Mouse (Mus musculus) intestine, postnatal 0 days (tissue): Measurements from ENCODE around the gene Tescl. TPM values are rescaled to one million over a fixed set of nuclear protein-coding genes. Genes with fewer than 3 reads are reported as not detected.

Source experiments
- ATAC-seq: fragments of 200-750 bp; cut with Nextera tagmentation; 2 replicates; pipeline ENCODE4 v1.8.0; 2017; ENCODE audit warnings: mild to moderate bottlenecking, moderate TSS enrichment, moderate library complexity
- H3K27ac ChIP-seq: fragments of 300-500 bp; sonication (generic); 2 replicates; pipeline ENCODE4 v1.5.1; 2014; ENCODE audit warnings: mild to moderate bottlenecking, low read depth, low read length, moderate library complexity
- H3K27me3 ChIP-seq: fragments of 300-500 bp; sonication (generic); replicated peaks from 2 replicates; pipeline ENCODE4 v1.6.1; 2014; ENCODE audit warnings: low read length, mixed read lengths; ENCODE audit not compliant: control insufficient read depth, insufficient read depth
- H3K36me3 ChIP-seq: fragments of 300-500 bp; sonication (generic); 2 replicates; pipeline ENCODE4 v1.6.1; 2014; ENCODE audit warnings: mild to moderate bottlenecking, moderate library complexity; ENCODE audit not compliant: control insufficient read depth, insufficient read depth
- H3K4me1 ChIP-seq: fragments of 300-500 bp; sonication (generic); replicated peaks from 2 replicates; pipeline ENCODE4 v1.6.1; 2014; ENCODE audit warnings: antibody characterized with exemption, low read length, mixed read lengths; ENCODE audit not compliant: control insufficient read depth, insufficient read depth
- H3K4me2 ChIP-seq: fragments of 300-500 bp; sonication (generic); replicated peaks from 2 replicates; pipeline ENCODE4 v1.6.1; 2014; ENCODE audit warnings: low read depth, mild to moderate bottlenecking, moderate library complexity
- H3K4me3 ChIP-seq: fragments of 300-500 bp; sonication (generic); 2 replicates; pipeline ENCODE4 v1.5.1; 2014; ENCODE audit warnings: low read depth, low read length
- H3K9ac ChIP-seq: fragments of 300-500 bp; sonication (generic); 2 replicates; pipeline ENCODE4 v1.6.1; 2014; ENCODE audit warnings: mild to moderate bottlenecking, low read depth, low read length
- H3K9me3 ChIP-seq: fragments of 300-500 bp; sonication (generic); 2 replicates; pipeline ENCODE4 v1.6.1; 2016; ENCODE audit warnings: mixed run types; ENCODE audit not compliant: control insufficient read depth
- CTCF ChIP-seq: sonication (generic); IDR thresholded peaks from 2 replicates; pipeline ENCODE4 v1.5.1; 2016; ENCODE audit warnings: low read depth, mild to moderate bottlenecking, control low read depth, antibody characterized with exemption, moderate library complexity
- WGBS: fragments of 180-500 bp; shearing (Covaris S2); extraction: QIAGEN DNeasy Blood & Tissue Kit; methylation state at CpG from one replicate; pipeline ENCODE4 v1.1.7; 2014; 5-methylcytosine and 5-hydroxymethylcytosine counted together
- polyA plus RNA-seq: library from polyadenylated mRNA; unstranded; fragments of >200 nt; fragmentation: Nextera tagmentation; extraction: Ambion mirVana; gene quantifications from 2 replicates; pipeline ENCODE4 v1.2.1, GENCODE M21; 2015

Gene Tescl
- polyA plus RNA-seq, 1 experiment from 2014 or later, result not detected

DNA sequence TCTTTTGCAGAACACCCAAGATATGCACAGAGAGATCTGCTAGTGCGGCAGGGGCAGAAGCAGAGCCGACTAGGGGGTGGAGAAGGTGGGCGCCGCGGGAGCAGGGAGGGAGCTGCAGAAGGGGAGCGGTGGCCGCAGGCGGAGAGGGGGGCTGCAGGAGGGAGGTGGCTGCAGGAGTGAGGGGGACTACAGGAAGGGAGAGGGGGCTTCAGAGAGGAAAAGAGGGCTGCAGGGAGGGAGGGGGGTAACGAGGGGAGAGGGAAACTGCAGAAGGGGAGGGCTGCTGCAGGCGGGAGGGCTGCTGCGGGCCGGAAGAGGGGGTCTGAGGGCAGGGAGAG is 35.1 kb downstream of the Tescl start:
- Histone ChIP-seq H3K4me2 (peak overlapping the region; percentile 94), H3K27me3 (no peaks in the 10 kb centered on the region), H3K4me3 (peak overlapping the region; percentile 72), H3K9me3 (no peaks in the 10 kb centered on the region), H3K9ac (peak overlapping the region; percentile 57), H3K4me1 (0 out of 2 replicates have a peak, but pooled peaks cover 3% of the 10 kb centered on the region), H3K36me3 (peaks cover 38% of the 10 kb centered on the region; the same call in 1 of the 2 replicates), H3K27ac (no peak overlapping the region)
- TF ChIP-seq CTCF, result no peak
- WGBS, result 2% methylated on average over 12 of the region's 12 CpGs
- no peak for ATAC-seq

- WGBS, result 92% methylated on average over 15 of the region's 15 CpGs
- H3K4me3 ChIP-seq, result no peak overlapping the region
- no peak for TF ChIP-seq CTCF
- 0 out of 2 replicates have a peak, but pooled peaks cover 3% of the 10 kb centered on the region for H3K4me1 ChIP-seq
- no peak overlapping the region for H3K27ac ChIP-seq
- H3K36me3 ChIP-seq, result peaks cover 32% of the 10 kb centered on the region
- no peak overlapping the region for H3K9ac ChIP-seq
- H3K27me3 ChIP-seq, result no peaks in the 10 kb centered on the region
- H3K4me2 ChIP-seq, result no peak overlapping the region
- no peaks in the 10 kb centered on the region for H3K9me3 ChIP-seq
- ATAC-seq, result no peak
Observed at GRCm38 (mm10) chr7:24297361-24298095, 36.2 kb downstream of the Tescl start.

DNA sequence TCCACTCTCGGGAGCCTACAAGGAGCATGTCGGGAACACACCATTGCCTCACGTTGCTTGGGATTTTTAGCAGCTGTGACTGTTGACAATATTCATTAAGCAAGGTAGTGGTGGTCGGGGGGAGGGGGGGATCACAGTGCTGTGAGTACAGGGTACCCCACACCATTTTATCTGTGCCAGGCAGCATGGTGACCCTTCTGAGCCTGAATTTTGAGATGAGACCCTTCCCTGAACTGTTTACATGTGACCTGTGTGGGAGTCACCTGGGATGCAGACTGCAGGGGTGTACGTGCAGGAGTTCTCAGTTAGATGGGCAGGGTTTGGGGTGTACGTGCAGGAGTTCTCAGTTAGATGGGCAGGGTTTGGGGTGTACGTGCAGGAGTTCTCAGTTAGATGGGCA is 37.4 kb downstream of the Tescl start:
- ATAC-seq, result no peak
- Histone ChIP-seq H3K4me2 (no peak overlapping the region), H3K4me1 (0 out of 2 replicates have a peak, but pooled peaks cover 3% of the 10 kb centered on the region), H3K9me3 (no peaks in the 10 kb centered on the region), H3K27ac (no peak overlapping the region), H3K27me3 (no peaks in the 10 kb centered on the region), H3K36me3 (peaks cover 41% of the 10 kb centered on the region), H3K4me3 (no peak overlapping the region), H3K9ac (no peak overlapping the region)
- WGBS, result 93% methylated on average over 7 of the region's 7 CpGs
- TF ChIP-seq CTCF, result no peak

DNA sequence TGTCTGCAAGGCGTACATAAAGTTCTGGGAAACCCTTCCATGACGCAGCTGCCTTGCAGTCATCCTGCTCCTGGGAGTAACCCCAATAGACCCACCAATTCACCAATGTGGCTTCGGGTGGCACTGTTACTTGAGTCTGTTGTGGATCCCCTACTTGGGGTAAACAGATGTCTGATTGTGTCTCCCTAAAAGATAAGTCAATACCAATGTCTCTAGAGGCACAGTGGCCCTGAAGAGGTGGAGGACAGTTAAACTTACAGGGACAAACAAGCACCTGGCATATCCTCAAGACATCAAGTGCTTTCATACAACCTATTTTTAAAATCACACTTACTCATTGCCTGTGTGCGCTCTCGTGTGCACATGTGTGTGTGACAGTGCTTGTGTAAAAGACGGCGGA is 38.4 kb downstream of the Tescl start:
- H3K27ac ChIP-seq, result no peak overlapping the region
- H3K4me1 ChIP-seq, result 0 out of 2 replicates have a peak, but pooled peaks cover 3% of the 10 kb centered on the region
- no peaks in the 10 kb centered on the region for H3K27me3 ChIP-seq
- H3K4me3 ChIP-seq, result no peak overlapping the region
- no peak overlapping the region for H3K4me2 ChIP-seq
- no peaks in the 10 kb centered on the region for H3K9me3 ChIP-seq
- whole genome bisulfite sequencing, result 96% methylated on average over 7 of the region's 7 CpGs
- no peak overlapping the region for H3K9ac ChIP-seq
- peaks cover 46% of the 10 kb centered on the region for H3K36me3 ChIP-seq
- no peak for TF ChIP-seq CTCF
- ATAC-seq, result no peak

GRCm38 (mm10) chr7:24294763-24295162 is 39.0 kb downstream of the Tescl start:
- 96% methylated on average over 4 of the region's 4 CpGs for WGBS
- no peak overlapping the region for H3K4me3 ChIP-seq
- no peak for ATAC-seq
- TF ChIP-seq CTCF, result no peak
- no peaks in the 10 kb centered on the region for H3K4me1 ChIP-seq
- H3K9me3 ChIP-seq, result no peaks in the 10 kb centered on the region
- no peak overlapping the region for H3K27ac ChIP-seq
- no peaks in the 10 kb centered on the region for H3K27me3 ChIP-seq
- peaks cover 46% of the 10 kb centered on the region for H3K36me3 ChIP-seq
- no peak overlapping the region for H3K4me2 ChIP-seq
- no peak overlapping the region for H3K9ac ChIP-seq

DNA sequence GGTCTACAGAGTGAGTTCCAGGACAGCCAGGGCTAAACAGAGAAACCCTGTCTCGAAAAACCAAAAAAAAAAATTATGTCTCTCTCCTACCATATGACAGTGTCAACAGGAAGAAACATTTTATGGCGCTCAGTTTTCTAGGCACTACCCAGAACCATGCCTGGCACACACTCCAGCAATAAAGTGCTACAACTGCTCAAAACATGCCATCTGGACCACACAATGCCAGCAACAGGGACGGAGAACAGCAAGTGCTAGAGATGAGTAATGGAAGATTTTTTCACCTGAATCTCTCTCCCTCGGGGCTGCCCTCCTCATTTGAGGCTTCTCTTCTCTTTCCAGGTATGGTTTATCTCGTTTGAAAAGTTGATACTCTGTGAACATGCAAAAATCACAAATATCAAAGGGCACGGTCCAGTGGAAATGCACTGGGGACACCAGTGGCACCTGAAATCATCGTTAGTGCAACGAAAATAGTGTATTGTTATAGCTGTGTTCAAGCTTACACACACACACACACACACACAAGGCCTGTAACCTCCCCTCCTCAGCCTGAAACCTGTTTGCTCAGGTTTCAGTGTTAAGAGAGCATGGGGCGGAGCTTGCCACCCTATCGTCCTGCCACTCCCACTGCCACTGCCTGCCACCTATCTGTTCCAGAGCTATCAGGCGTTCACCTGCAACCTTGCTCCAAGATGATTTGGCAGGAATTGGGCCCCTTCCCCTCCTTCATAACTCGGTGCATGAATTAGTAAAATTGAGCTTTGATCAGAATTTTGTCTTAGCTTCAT is 40.5 kb downstream of the Tescl start:
- no peak for TF ChIP-seq CTCF
- peaks cover 46% of the 10 kb centered on the region for H3K36me3 ChIP-seq
- H3K9me3 ChIP-seq, result no peaks in the 10 kb centered on the region
- no peaks in the 10 kb centered on the region for H3K27me3 ChIP-seq
- no peak overlapping the region for H3K4me2 ChIP-seq
- H3K9ac ChIP-seq, result no peak overlapping the region
- H3K27ac ChIP-seq, result no peak overlapping the region
- WGBS, result 65% methylated on average over 12 of the region's 12 CpGs
- H3K4me1 ChIP-seq, result no peaks in the 10 kb centered on the region
- no peak overlapping the region for H3K4me3 ChIP-seq
- no peak for ATAC-seq
